Mouse (Mus musculus): Measurements from ENCODE around the gene St5. TPM values are rescaled to one million over a fixed set of nuclear protein-coding genes. Genes with fewer than 3 reads are reported as not detected.
A peak's percentile ranks its signal among the peaks of the same experiment; 100 is the strongest.

The St5 gene
- polyA plus RNA-seq, 1 experiment from 2014 or later, result 40.3 TPM

DNA sequence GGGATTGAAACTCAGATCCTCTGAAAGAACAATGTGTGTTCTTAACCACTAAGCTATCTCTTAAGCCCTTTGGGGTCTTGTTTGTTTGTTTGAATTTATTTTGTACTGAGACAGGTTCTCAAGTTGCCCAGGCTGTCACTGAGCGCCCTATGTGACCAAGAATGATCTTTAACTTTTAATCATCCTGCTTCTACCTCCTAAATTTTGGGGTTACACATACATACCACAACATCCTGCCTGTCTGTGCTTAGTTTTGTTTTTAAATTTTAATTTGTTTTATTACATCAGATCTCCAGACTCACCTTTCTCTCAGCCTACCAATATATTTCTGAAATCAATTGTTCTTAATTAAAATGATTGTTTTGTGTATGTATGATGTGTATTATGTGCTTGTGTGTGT lies 37.7 kb upstream of the St5 start:
- DNase-seq (ENCODE audit: low spot score), result no peak
- no peak for ATAC-seq (replicated peaks; ENCODE audit: low FRiP score, low read depth)
- Histone ChIP-seq H3K27ac (no peak overlapping the region), H3K9me3 (replicated peaks; ENCODE audit: low read length) (no peaks in the 10 kb centered on the region), H3K4me2 (ENCODE audit: low read length) (no peak overlapping the region), H3K27me3 (ENCODE audit: insufficient read depth, low read length) (no peaks in the 10 kb centered on the region), H3K9ac (ENCODE audit: low read depth, low read length) (no peak overlapping the region), H3K4me1 (replicated peaks; ENCODE audit: insufficient read depth, low read length) (no peaks in the 10 kb centered on the region), H3K4me3 (replicated peaks; ENCODE audit: low read depth, low read length) (no peak overlapping the region), H3K36me3 (ENCODE audit: insufficient read depth, low read length) (peaks cover 28% of the 10 kb centered on the region; the same call in 1 of the 2 replicates)
- WGBS, result 100% methylated on average over 1 of the region's 1 CpGs
- no peak for TF ChIP-seq CTCF (IDR thresholded peaks at IDR 0.05; ENCODE audit: low read depth)

GRCm38 (mm10) chr7:109739822-109740370 lies 36.5 kb upstream of the St5 start:
- no peak for TF ChIP-seq CTCF (IDR thresholded peaks at IDR 0.05; ENCODE audit: low read depth)
- no peak overlapping the region for H3K9ac ChIP-seq (ENCODE audit: low read depth, low read length)
- no peak overlapping the region for H3K27ac ChIP-seq
- ATAC-seq (replicated peaks; ENCODE audit: low FRiP score, low read depth), result no peak
- no peaks in the 10 kb centered on the region for H3K27me3 ChIP-seq (ENCODE audit: insufficient read depth, low read length)
- WGBS, result 59% methylated on average over 5 of the region's 5 CpGs
- H3K4me3 ChIP-seq (replicated peaks; ENCODE audit: low read depth, low read length), result no peak overlapping the region
- H3K4me1 ChIP-seq (replicated peaks; ENCODE audit: insufficient read depth, low read length), result no peaks in the 10 kb centered on the region
- H3K4me2 ChIP-seq (ENCODE audit: low read length), result no peak overlapping the region
- peaks cover 29% of the 10 kb centered on the region; the same call in 1 of the 2 replicates for H3K36me3 ChIP-seq (ENCODE audit: insufficient read depth, low read length)
- no peaks in the 10 kb centered on the region for H3K9me3 ChIP-seq (replicated peaks; ENCODE audit: low read length)
- no peak for DNase-seq (ENCODE audit: low spot score)

GRCm38 (mm10) chr7:109734806-109735205 lies 31.4 kb upstream of the St5 start:
- Histone ChIP-seq H3K36me3 (ENCODE audit: insufficient read depth, low read length) (peaks cover 14% of the 10 kb centered on the region; the same call in 1 of the 2 replicates), H3K9me3 (replicated peaks; ENCODE audit: low read length) (no peaks in the 10 kb centered on the region), H3K27me3 (ENCODE audit: insufficient read depth, low read length) (no peaks in the 10 kb centered on the region), H3K9ac (ENCODE audit: low read depth, low read length) (no peak overlapping the region), H3K4me2 (ENCODE audit: low read length) (no peak overlapping the region), H3K4me3 (replicated peaks; ENCODE audit: low read depth, low read length) (no peak overlapping the region), H3K27ac (0 out of 2 replicates have a peak overlapping the region, but pooled peaks have one; percentile 8), H3K4me1 (replicated peaks; ENCODE audit: insufficient read depth, low read length) (no peaks in the 10 kb centered on the region; the same call in 1 of the 2 replicates)
- no peak for TF ChIP-seq CTCF (IDR thresholded peaks at IDR 0.05; ENCODE audit: low read depth)
- 73% methylated on average over 4 of the region's 4 CpGs for WGBS
- DNase-seq (ENCODE audit: low spot score) (peak; percentile 70), ATAC-seq (replicated peaks; ENCODE audit: low FRiP score, low read depth) (no peak)

GRCm38 (mm10) chr7:109731626-109732025 lies 28.2 kb upstream of the St5 start, which contains the start of gene Ascl3:
Gene Ascl3, minus strand, starts transcription at chr7:109731726.
- no peaks in the 10 kb centered on the region; the same call in 1 of the 2 replicates for H3K4me1 ChIP-seq (replicated peaks; ENCODE audit: insufficient read depth, low read length)
- no peak within 1 kb of the TSS for H3K4me2 ChIP-seq (ENCODE audit: low read length)
- no peak for TF ChIP-seq CTCF (IDR thresholded peaks at IDR 0.05; ENCODE audit: low read depth)
- no peak within 1 kb of the TSS for H3K27ac ChIP-seq
- WGBS, result 86% methylated on average over 5 of the region's 5 CpGs
- ATAC-seq (replicated peaks; ENCODE audit: low FRiP score, low read depth), result no peak
- DNase-seq (ENCODE audit: low spot score), result no peak
- H3K9ac ChIP-seq (ENCODE audit: low read depth, low read length), result no peak within 1 kb of the TSS
- no peaks in the 10 kb centered on the region for H3K9me3 ChIP-seq (replicated peaks; ENCODE audit: low read length)
- no peak within 1 kb of the TSS for H3K4me3 ChIP-seq (replicated peaks; ENCODE audit: low read depth, low read length)
- peaks cover 8% of the 10 kb centered on the region; the same call in 1 of the 2 replicates for H3K36me3 ChIP-seq (ENCODE audit: insufficient read depth, low read length)
- H3K27me3 ChIP-seq (ENCODE audit: insufficient read depth, low read length), result no peaks in the 10 kb centered on the region

- no peak for ATAC-seq (replicated peaks; ENCODE audit: low FRiP score, low read depth)
- no peak for TF ChIP-seq CTCF (IDR thresholded peaks at IDR 0.05; ENCODE audit: low read depth)
These were observed 20.3 kb upstream of the St5 start, which contains the start of gene BC051019 for GRCm38 (mm10) chr7:109723697-109724096. Gene BC051019, minus strand, starts transcription at chr7:109723850.

DNA sequence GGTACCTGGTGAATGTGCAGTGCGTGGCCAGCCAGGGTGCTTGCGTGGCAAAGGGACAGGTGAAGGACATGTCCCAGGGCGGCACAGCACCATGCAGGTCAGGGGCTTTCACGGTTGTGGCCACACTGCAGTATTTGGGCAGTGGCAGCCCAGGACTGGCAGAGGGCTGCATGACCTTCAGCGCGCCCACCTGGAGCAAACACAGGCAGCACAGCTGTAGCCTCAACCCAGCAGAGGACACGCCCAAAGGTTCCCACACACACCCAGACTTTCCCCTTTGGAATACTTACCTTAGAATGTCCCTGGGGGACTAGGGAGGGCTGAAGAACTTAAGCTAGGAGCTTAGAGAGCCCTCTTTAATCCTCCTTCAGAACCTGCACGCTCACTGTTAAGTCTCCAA lies 19.7 kb upstream of the St5 start:
- Histone ChIP-seq H3K36me3 (ENCODE audit: insufficient read depth, low read length) (no peaks in the 10 kb centered on the region), H3K4me1 (replicated peaks; ENCODE audit: insufficient read depth, low read length) (no peaks in the 10 kb centered on the region), H3K4me3 (replicated peaks; ENCODE audit: low read depth, low read length) (no peak overlapping the region), H3K9me3 (replicated peaks; ENCODE audit: low read length) (no peaks in the 10 kb centered on the region), H3K9ac (ENCODE audit: low read depth, low read length) (no peak overlapping the region), H3K4me2 (ENCODE audit: low read length) (no peak overlapping the region), H3K27me3 (ENCODE audit: insufficient read depth, low read length) (no peaks in the 10 kb centered on the region), H3K27ac (no peak overlapping the region)
- TF ChIP-seq CTCF (IDR thresholded peaks at IDR 0.05; ENCODE audit: low read depth), result no peak
- ATAC-seq (replicated peaks; ENCODE audit: low FRiP score, low read depth) (no peak), DNase-seq (ENCODE audit: low spot score) (no peak)
- 94% methylated on average over 8 of the region's 8 CpGs for WGBS

More at GRCm38 (mm10) chr7:109723697-109724096, 20.3 kb upstream of the St5 start, which contains the start of gene BC051019:
- DNase-seq (ENCODE audit: low spot score), result no peak
- Histone ChIP-seq H3K27me3 (ENCODE audit: insufficient read depth, low read length) (no peaks in the 10 kb centered on the region), H3K27ac (no peak within 1 kb of the TSS), H3K4me2 (ENCODE audit: low read length) (no peak within 1 kb of the TSS), H3K9me3 (replicated peaks; ENCODE audit: low read length) (no peaks in the 10 kb centered on the region), H3K36me3 (ENCODE audit: insufficient read depth, low read length) (no peaks in the 10 kb centered on the region), H3K4me1 (replicated peaks; ENCODE audit: insufficient read depth, low read length) (no peaks in the 10 kb centered on the region), H3K9ac (ENCODE audit: low read depth, low read length) (no peak within 1 kb of the TSS), H3K4me3 (replicated peaks; ENCODE audit: low read depth, low read length) (no peak within 1 kb of the TSS)
- 88% methylated on average over 5 of the region's 5 CpGs for WGBS

All from kidney, postnatal 0 days (tissue).